ENCODE assay signal across 9 mouse cellular contexts in the genomic region with DNA sequence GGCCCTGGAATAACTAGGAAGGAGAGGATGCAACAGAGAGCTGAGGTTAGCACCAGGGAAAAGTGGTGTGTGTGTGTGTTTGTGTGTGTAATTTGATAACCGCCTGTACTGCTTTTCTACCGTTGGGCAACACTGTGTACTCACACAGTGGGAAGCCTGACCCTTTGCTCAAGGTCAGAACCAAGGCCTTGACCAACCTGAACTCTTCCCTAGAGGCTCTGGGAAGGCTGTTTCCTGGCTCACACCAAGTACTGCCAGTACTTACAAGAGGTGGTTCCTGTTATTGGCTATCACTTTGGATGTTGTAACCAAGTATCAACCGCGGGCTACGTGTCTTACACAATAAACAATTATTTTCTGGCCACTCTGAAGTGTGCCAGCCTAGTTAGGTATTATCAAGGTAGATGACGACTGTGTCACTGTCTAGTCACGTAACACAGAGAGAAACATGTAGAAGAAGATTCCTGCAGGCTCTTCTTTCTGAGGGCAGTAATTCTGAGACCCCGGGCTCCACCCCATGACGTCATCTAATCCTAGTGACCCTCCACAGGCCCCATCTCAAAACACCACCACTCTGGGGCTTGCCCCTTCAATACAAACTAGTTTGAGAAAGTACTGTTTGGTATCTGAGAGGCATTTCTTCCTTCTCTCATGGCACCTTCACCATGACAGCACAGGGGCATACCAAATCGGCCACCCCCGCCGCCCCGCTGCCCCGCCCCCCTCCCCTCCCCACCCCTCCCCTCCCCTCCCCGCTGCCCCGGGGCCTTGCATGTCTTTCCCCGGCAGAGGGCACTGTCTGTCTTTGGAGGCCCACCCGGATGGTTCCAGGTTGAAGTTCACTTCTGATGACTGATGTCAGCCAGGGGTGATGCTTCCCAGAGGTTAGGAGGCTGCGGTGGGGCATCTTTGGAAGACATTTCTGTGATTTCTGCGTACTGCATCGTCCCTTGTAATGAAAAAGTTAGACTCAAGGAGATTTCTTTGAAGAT.
DNase-seq lines count a peak whose midpoint lies in the region; ATAC-seq and TF ChIP-seq lines count a peak whose summit lies in the region.
"Had no signal": no experiment of that assay in that cellular context is flagged by ENCODE, and none has a peak within 500 bp of the region (broad histone marks: within the 10 kb centered on the region; RNA-seq: fewer than 3 reads in every experiment).

No protein-coding gene starts in this region.

- H3K36me3 ChIP-seq in ES-Bruce4 (ENCODE audit: control insufficient read depth, insufficient read depth, low read length, poor library complexity, severe bottlenecking), result no peaks in the 10 kb centered on the region
- H3K36me3 ChIP-seq in embryonic facial prominence, embryonic 11.5 days (replicated peaks; ENCODE audit: control insufficient read depth, insufficient read depth, low read depth, low read length), result no peaks in the 10 kb centered on the region
- H3K36me3 ChIP-seq in liver, embryonic 11.5 days (ENCODE audit: control insufficient read depth, insufficient read depth, low read length), result no peaks in the 10 kb centered on the region

- intact Hi-C loops in left cerebral cortex, postnatal 14 days (cut with DNase I), result no loop called here

- no peaks in the 10 kb centered on the region for H3K27me3 ChIP-seq in ES-Bruce4 (ENCODE audit: control insufficient read depth, insufficient read depth, low read length, poor library complexity, severe bottlenecking)
- no peaks in the 10 kb centered on the region for H3K27me3 ChIP-seq in embryonic facial prominence, embryonic 11.5 days (ENCODE audit: control insufficient read depth, insufficient read depth, low read length)
- no peaks in the 10 kb centered on the region for H3K27me3 ChIP-seq in liver, embryonic 11.5 days (replicated peaks; ENCODE audit: control insufficient read depth, insufficient read depth, low read length)

- no peaks in the 10 kb centered on the region for H3K4me1 ChIP-seq in ES-Bruce4 (ENCODE audit: control insufficient read depth, insufficient read depth, low read length)
- H3K4me1 ChIP-seq in embryonic facial prominence, embryonic 11.5 days (ENCODE audit: control insufficient read depth, insufficient read depth, low read length), result no peaks in the 10 kb centered on the region
- H3K4me1 ChIP-seq in liver, embryonic 11.5 days (replicated peaks; ENCODE audit: control insufficient read depth, insufficient read depth, low read length), result no peaks in the 10 kb centered on the region

- H3K9me3 ChIP-seq in ES-Bruce4 (replicated peaks; ENCODE audit: control insufficient read depth, insufficient read depth, low read length, poor library complexity, severe bottlenecking), result 0 out of 2 replicates have a peak, but pooled peaks cover 4% of the 10 kb centered on the region
- H3K9me3 ChIP-seq in embryonic facial prominence, embryonic 11.5 days (replicated peaks; ENCODE audit: control insufficient read depth, low read length), result no peaks in the 10 kb centered on the region
- H3K9me3 ChIP-seq in liver, embryonic 11.5 days (ENCODE audit: control insufficient read depth, low read length), result no peaks in the 10 kb centered on the region

- 41% methylated on average over 15 of the region's 21 CpGs for WGBS in embryonic facial prominence, embryonic 11.5 days
- 37% methylated on average over 16 of the region's 21 CpGs for WGBS in liver, embryonic 11.5 days

- TF ChIP-seq EP300 in ES-Bruce4 (IDR thresholded peaks at IDR 0.05; ENCODE audit: insufficient read depth, low read depth, low read length), result no peak

- peak; percentile 71; the same call in 1 of the 2 replicates for ATAC-seq in embryonic facial prominence, embryonic 11.5 days (replicated peaks; ENCODE audit: insufficient number of reproducible peaks, low FRiP score, low TSS enrichment, low read depth)
- peak; percentile 39 to 40; a peak in 2 of 4 replicates for ATAC-seq in hematopoietic stem cell, adult 5-6 weeks (replicated peaks in 1 of 2; ENCODE audit: insufficient read depth in 1 of 2, low FRiP score in 2 of 2, low TSS enrichment in 1 of 2, low read depth in 1 of 2, poor library complexity in 2 of 2, severe bottlenecking in 2 of 2)
- peak; percentile 55 for ATAC-seq in liver, embryonic 11.5 days (replicated peaks; ENCODE audit: low FRiP score)

- TF ChIP-seq POLR2A in ES-Bruce4 (IDR thresholded peaks at IDR 0.05; ENCODE audit: insufficient read depth, low read length), result no peak

- H3K4me3 ChIP-seq in ES-Bruce4 (ENCODE audit: low read depth, low read length), result peak overlapping the region; percentile 45; the same call in 1 of the 2 replicates
- no peak overlapping the region for H3K4me3 ChIP-seq in embryonic facial prominence, embryonic 11.5 days (ENCODE audit: low read depth, low read length)
- H3K4me3 ChIP-seq in liver, embryonic 11.5 days (ENCODE audit: low read depth, low read length), result no peak overlapping the region

- no peak overlapping the region for H3K27ac ChIP-seq in ES-Bruce4 (ENCODE audit: insufficient read depth, low read length)
- no peak overlapping the region for H3K27ac ChIP-seq in embryonic facial prominence, embryonic 11.5 days (replicated peaks; ENCODE audit: low read depth, low read length)
- H3K27ac ChIP-seq in liver, embryonic 11.5 days (ENCODE audit: low read depth, low read length), result no peak overlapping the region
- H3K27ac ChIP-seq: macrophage had no signal

- no peak overlapping the region for H3K9ac ChIP-seq in ES-Bruce4 (ENCODE audit: low read depth, poor library complexity, severe bottlenecking)
- H3K9ac ChIP-seq in embryonic facial prominence, embryonic 11.5 days (replicated peaks; ENCODE audit: low read length), result no peak overlapping the region
- H3K9ac ChIP-seq in liver, embryonic 11.5 days (ENCODE audit: low read depth, low read length), result no peak overlapping the region

- H3K4me2 ChIP-seq in embryonic facial prominence, embryonic 11.5 days (ENCODE audit: low read depth, low read length), result no peak overlapping the region
- H3K4me2 ChIP-seq in liver, embryonic 11.5 days, result no peak overlapping the region

- peak; percentile 51 for TF ChIP-seq CTCF in ES-Bruce4 (IDR thresholded peaks at IDR 0.05; ENCODE audit: low read depth, low read length)

- DNase-seq in cerebellum, adult 18-20 months, result peak; percentile 40 to 64
- DNase-seq in cerebellum, adult 9-11 months, result no peak
- DNase-seq in embryonic facial prominence, embryonic 11.5 days (ENCODE audit: low spot score), result peak; percentile 71
- DNase-seq in liver, embryonic 11.5 days (ENCODE audit: low spot score), result no peak
- peak; percentile 54 for DNase-seq in naive thymus-derived CD4-positive, alpha-beta T cell, adult 2 months (ENCODE audit: low read depth)
- no peak for DNase-seq in left cerebral cortex, postnatal 14 days (ENCODE audit: low spot score in 2 of 2)

Comparison
In these comparisons a context has a peak if more than half of its experiments do, and no peak if none do; other contexts are left out.
1. DNase-seq: peak in cerebellum, adult 18-20 months (2 of 2), embryonic facial prominence, embryonic 11.5 days (single experiment) and naive thymus-derived CD4-positive, alpha-beta T cell, adult 2 months (single experiment); none in cerebellum, adult 9-11 months (single experiment), liver, embryonic 11.5 days (single experiment) and left cerebral cortex, postnatal 14 days (0 of 2).
2. Peak in every context shown above with its lines, with median percentiles within 50 percentile points of each other: ATAC-seq.